Mouse (Mus musculus): Measurements from ENCODE around the gene Tbpl1. TPM values are rescaled to one million over a fixed set of nuclear protein-coding genes. Genes with fewer than 3 reads are reported as not detected.

Gene Tbpl1
- polyA plus RNA-seq (2016; fragmentation: Nextera tagmentation; extraction: Ambion mirVana): 117 and 119 TPM in 2 replicates

GRCm38 (mm10) chr10:22731272-22732093 is at the start of gene Tbpl1:
Gene Tbpl1, minus strand, starts transcription at chr10:22731938.
- WGBS: under 1% methylated on average over 77 of the region's 77 CpGs
- H3K27ac ChIP-seq: peak within 1 kb of the TSS; percentile 95
- H3K9me3 ChIP-seq: no peaks in the 10 kb centered on the region
- H3K4me3 ChIP-seq: peak within 1 kb of the TSS; percentile 97
- no peaks in the 10 kb centered on the region for H3K27me3 ChIP-seq (replicated peaks)
- ATAC-seq (ENCODE audit: low FRiP score, low read depth): peak; percentile 99
- peaks cover 34% of the 10 kb centered on the region for H3K4me1 ChIP-seq
- H3K36me3 ChIP-seq: no peaks in the 10 kb centered on the region
- peak within 1 kb of the TSS; percentile 93 for H3K4me2 ChIP-seq (replicated peaks)
- H3K9ac ChIP-seq: peak within 1 kb of the TSS; percentile 98

GRCm38 (mm10) chr10:22781466-22781865 is 49.7 kb upstream of the Tbpl1 start:
- Histone ChIP-seq H3K4me2 (replicated peaks) (no peak overlapping the region), H3K27ac (no peak overlapping the region), H3K4me3 (no peak overlapping the region), H3K27me3 (replicated peaks) (no peaks in the 10 kb centered on the region), H3K4me1 (no peaks in the 10 kb centered on the region), H3K36me3 (no peaks in the 10 kb centered on the region), H3K9me3 (no peaks in the 10 kb centered on the region), H3K9ac (no peak overlapping the region)
- WGBS: 32% methylated on average over 4 of the region's 4 CpGs
- no peak for ATAC-seq (ENCODE audit: low FRiP score, low read depth)

DNA sequence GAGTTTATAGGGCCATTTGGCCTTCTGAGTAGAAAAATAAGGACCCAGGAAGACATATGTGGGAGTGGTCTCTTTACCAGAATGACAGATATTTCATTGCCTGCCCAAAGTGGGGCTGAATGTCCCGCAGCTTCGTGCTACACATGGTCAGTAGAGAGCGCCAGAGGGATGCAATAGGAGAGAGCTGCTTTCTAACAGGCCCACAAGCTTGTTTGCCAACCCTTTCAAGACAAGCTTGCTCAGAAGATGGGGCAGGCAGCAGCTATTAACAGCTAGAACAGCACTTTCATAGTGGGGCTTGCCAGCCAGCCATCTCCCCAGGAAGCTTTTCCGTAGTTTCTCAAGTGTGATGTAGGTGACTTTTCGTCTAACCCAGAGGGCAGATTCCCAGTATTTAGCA is 46.2 kb upstream of the Tbpl1 start:
- 0 out of 2 replicates have a peak, but pooled peaks have one; percentile 35 for ATAC-seq (ENCODE audit: low FRiP score, low read depth)
- H3K4me3 ChIP-seq: no peak overlapping the region
- no peaks in the 10 kb centered on the region for H3K4me1 ChIP-seq
- H3K36me3 ChIP-seq: no peaks in the 10 kb centered on the region
- no peak overlapping the region for H3K9ac ChIP-seq
- no peaks in the 10 kb centered on the region for H3K9me3 ChIP-seq
- no peak overlapping the region for H3K4me2 ChIP-seq (replicated peaks)
- no peaks in the 10 kb centered on the region for H3K27me3 ChIP-seq (replicated peaks)
- H3K27ac ChIP-seq: no peak overlapping the region
- 15% methylated on average over 5 of the region's 5 CpGs for WGBS

DNA sequence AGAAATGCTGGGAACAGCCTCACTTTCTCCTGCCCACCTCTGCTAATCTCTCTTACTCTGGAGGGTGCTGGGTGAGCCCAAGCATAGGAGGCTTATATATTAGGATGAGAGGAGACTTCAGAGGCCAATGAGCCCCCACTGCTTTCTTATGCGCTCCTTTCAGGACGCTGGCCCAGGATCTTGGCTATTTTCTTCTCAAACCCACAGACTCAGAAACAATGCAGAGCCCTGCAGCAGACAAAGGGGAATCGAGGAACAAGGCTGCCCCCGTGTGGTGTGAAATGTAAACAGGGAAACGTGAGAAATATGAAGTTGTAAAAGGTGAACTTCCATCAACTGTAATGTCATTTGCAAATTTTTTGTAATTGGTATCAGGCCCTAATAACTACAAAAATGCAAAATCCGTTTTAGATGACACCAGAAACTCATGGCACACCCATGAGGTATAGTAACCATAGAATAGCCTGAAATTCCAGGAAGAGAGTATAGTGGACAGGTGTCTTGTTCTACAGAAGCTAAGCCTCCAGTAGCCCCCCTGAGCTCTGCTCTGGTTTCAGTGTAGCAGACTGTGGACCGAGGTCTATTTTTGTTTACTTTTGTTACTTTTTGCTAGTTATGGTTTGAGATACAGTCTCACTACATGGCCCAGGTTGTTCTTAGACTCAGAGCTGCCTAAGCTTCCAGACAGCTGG is 44.4 kb upstream of the Tbpl1 start:
- Histone ChIP-seq H3K4me3 (no peak overlapping the region), H3K27me3 (replicated peaks) (no peaks in the 10 kb centered on the region), H3K9ac (no peak overlapping the region), H3K4me2 (replicated peaks) (no peak overlapping the region), H3K27ac (no peak overlapping the region), H3K36me3 (no peaks in the 10 kb centered on the region), H3K4me1 (no peaks in the 10 kb centered on the region), H3K9me3 (no peaks in the 10 kb centered on the region)
- WGBS: 13% methylated on average over 7 of the region's 7 CpGs
- ATAC-seq (ENCODE audit: low FRiP score, low read depth): 0 out of 2 replicates have a peak, but pooled peaks have one; percentile 50

GRCm38 (mm10) chr10:22775456-22775855 is 43.7 kb upstream of the Tbpl1 start:
- H3K4me1 ChIP-seq: no peaks in the 10 kb centered on the region
- no peaks in the 10 kb centered on the region for H3K9me3 ChIP-seq
- no peaks in the 10 kb centered on the region for H3K36me3 ChIP-seq
- no peak overlapping the region for H3K4me3 ChIP-seq
- no peak overlapping the region for H3K27ac ChIP-seq
- WGBS: 65% methylated on average over 2 of the region's 2 CpGs
- H3K27me3 ChIP-seq (replicated peaks): no peaks in the 10 kb centered on the region
- no peak overlapping the region for H3K4me2 ChIP-seq (replicated peaks)
- no peak overlapping the region for H3K9ac ChIP-seq
- ATAC-seq (ENCODE audit: low FRiP score, low read depth): 0 out of 2 replicates have a peak, but pooled peaks have one; percentile 29

GRCm38 (mm10) chr10:22774626-22775025 is 42.9 kb upstream of the Tbpl1 start:
- Histone ChIP-seq H3K4me2 (replicated peaks) (no peak overlapping the region), H3K36me3 (no peaks in the 10 kb centered on the region), H3K27ac (no peak overlapping the region), H3K9me3 (no peaks in the 10 kb centered on the region), H3K9ac (no peak overlapping the region), H3K4me3 (no peak overlapping the region), H3K27me3 (replicated peaks) (no peaks in the 10 kb centered on the region), H3K4me1 (no peaks in the 10 kb centered on the region)
- ATAC-seq (ENCODE audit: low FRiP score, low read depth): no peak
- 88% methylated on average over 3 of the region's 3 CpGs for WGBS

DNA sequence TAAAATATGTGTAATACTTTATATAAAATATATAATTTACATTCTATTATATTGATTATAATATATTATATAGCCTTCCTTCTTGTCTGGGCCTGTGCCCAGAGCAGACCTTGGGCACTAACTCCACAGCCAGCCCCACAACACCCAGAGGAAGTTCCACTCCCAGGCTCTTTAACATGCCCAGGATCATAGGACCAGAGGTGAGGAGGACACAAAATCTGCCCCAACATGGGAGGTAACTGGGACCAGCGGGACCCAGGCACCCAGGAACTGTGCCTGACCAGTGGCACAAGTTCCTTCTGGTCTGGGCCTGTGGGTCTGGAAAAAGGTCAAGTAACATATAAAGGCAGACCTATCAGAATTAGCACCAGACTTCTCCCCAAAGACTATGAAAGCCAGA is 22.5 kb upstream of the Tbpl1 start:
- no peak overlapping the region for H3K9ac ChIP-seq
- H3K4me2 ChIP-seq (replicated peaks): no peak overlapping the region
- no peak for ATAC-seq (ENCODE audit: low FRiP score, low read depth)
- no peaks in the 10 kb centered on the region for H3K36me3 ChIP-seq
- WGBS: 93% methylated on average over 1 of the region's 1 CpGs
- H3K4me3 ChIP-seq: no peak overlapping the region
- no peaks in the 10 kb centered on the region for H3K9me3 ChIP-seq
- H3K4me1 ChIP-seq: no peaks in the 10 kb centered on the region
- no peak overlapping the region for H3K27ac ChIP-seq
- H3K27me3 ChIP-seq (replicated peaks): no peaks in the 10 kb centered on the region

GRCm38 (mm10) chr10:22751175-22751682 is 19.5 kb upstream of the Tbpl1 start:
- 73% methylated on average over 5 of the region's 5 CpGs for WGBS
- H3K9ac ChIP-seq: no peak overlapping the region
- no peak overlapping the region for H3K27ac ChIP-seq
- no peaks in the 10 kb centered on the region for H3K4me1 ChIP-seq
- H3K4me3 ChIP-seq: no peak overlapping the region
- H3K27me3 ChIP-seq (replicated peaks): no peaks in the 10 kb centered on the region
- no peaks in the 10 kb centered on the region for H3K9me3 ChIP-seq
- H3K4me2 ChIP-seq (replicated peaks): no peak overlapping the region
- no peak for ATAC-seq (ENCODE audit: low FRiP score, low read depth)
- no peaks in the 10 kb centered on the region for H3K36me3 ChIP-seq

DNA sequence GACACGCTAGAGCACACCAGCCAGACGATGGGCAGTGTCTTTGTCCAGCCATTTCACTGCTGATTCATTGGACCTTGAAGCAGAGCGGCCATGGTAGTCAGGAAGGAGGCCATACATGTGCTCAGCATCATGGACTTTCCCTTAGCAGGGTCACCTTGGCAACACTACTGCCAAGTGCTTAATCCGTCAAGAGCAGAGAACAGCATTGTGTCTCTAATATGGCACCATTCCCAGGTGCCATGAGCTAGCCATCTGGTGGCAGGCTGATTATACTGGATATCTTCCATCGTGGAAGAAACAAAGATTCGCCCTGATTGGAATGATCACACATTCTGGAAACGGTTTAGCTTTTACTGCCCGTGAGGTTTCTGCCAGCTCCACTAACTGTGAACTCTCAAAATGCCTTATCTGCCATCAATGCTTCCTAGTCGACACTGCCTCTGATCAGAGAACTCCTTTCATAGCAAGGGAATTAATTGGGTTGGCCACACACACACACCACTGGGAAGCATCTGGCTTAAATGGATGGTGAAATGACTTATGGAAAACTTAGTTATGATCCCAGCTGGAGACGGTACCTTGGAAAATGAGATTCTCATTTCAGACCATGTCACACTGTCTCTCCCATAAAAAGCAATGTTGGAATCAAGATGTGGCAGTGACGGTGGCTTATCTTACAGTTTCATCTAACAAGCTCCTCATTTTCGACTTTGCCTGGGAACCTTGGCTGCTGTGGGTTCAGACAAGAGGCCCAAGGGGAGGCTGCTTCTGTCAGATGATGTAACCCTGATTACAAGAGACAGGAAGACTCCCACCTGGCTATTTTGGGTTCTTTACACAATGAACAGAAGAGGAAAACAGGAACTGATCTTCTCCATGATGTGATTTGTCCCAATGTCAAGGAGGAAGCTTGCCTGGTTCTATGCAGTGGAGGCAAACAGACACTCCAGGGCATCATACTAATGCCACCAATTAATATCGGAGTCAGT is 14.9 kb upstream of the Tbpl1 start:
- Histone ChIP-seq H3K4me3 (no peak overlapping the region), H3K27ac (no peak overlapping the region), H3K9me3 (no peaks in the 10 kb centered on the region), H3K27me3 (replicated peaks) (no peaks in the 10 kb centered on the region), H3K4me2 (replicated peaks) (no peak overlapping the region), H3K36me3 (no peaks in the 10 kb centered on the region), H3K4me1 (no peaks in the 10 kb centered on the region), H3K9ac (no peak overlapping the region)
- WGBS: 67% methylated on average over 13 of the region's 13 CpGs
- peak; percentile 70 for ATAC-seq (ENCODE audit: low FRiP score, low read depth)

DNA sequence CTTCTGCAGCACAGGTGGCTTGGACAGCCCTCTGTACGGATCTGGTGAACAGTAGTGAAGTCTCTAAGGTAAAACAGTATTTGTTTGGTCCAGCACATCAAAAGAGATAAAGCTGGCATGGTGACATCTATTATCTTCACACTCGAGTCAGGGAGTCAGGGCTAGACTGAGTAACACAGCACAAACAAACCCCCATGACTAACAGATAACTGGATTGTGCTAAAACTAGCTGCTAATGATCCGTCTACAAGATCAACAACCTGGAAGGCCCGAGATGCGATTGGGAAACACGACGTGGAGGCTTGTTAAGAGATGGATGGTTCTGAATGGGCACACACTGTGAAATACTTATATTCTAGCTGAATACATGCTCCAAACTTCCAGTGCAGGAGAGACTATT is 14.2 kb upstream of the Tbpl1 start:
- Histone ChIP-seq H3K4me1 (no peaks in the 10 kb centered on the region), H3K36me3 (no peaks in the 10 kb centered on the region), H3K27ac (no peak overlapping the region), H3K4me2 (replicated peaks) (no peak overlapping the region), H3K4me3 (no peak overlapping the region), H3K9me3 (no peaks in the 10 kb centered on the region), H3K27me3 (replicated peaks) (no peaks in the 10 kb centered on the region), H3K9ac (no peak overlapping the region)
- no peak for ATAC-seq (ENCODE audit: low FRiP score, low read depth)
- WGBS: 78% methylated on average over 7 of the region's 7 CpGs

- 59% methylated on average over 10 of the region's 10 CpGs for WGBS
- peak overlapping the region; percentile 80; the same call in 1 of the 2 replicates for H3K27ac ChIP-seq
Measured at GRCm38 (mm10) chr10:22732181-22732580, 443 bp upstream of the Tbpl1 start.

More at GRCm38 (mm10) chr10:22732181-22732580, 443 bp upstream of the Tbpl1 start:
- peak overlapping the region; percentile 93 for H3K4me2 ChIP-seq (replicated peaks)
- no peaks in the 10 kb centered on the region for H3K36me3 ChIP-seq
- no peaks in the 10 kb centered on the region for H3K9me3 ChIP-seq
- H3K4me3 ChIP-seq: peak overlapping the region; percentile 97
- peak overlapping the region; percentile 98 for H3K9ac ChIP-seq
- H3K4me1 ChIP-seq: peaks cover 27% of the 10 kb centered on the region
- ATAC-seq (ENCODE audit: low FRiP score, low read depth): no peak
- H3K27me3 ChIP-seq (replicated peaks): no peaks in the 10 kb centered on the region

Measured in neural tube, embryonic 12.5 days (tissue).